Mouse (Mus musculus) limb, embryonic 15.5 days (tissue): Measurements from ENCODE around the gene Hmcn2. TPM values are rescaled to one million over a fixed set of nuclear protein-coding genes. Genes with fewer than 3 reads are reported as not detected.
A peak's percentile ranks its signal among the peaks of the same experiment; 100 is the strongest.

Experiments used
- ATAC-seq: fragments of 200-750 bp; cut with Nextera tagmentation; 2 replicates; pipeline ENCODE4 v1.8.0; 2017; ENCODE audit warnings: low read depth, moderate TSS enrichment; ENCODE audit not compliant: insufficient number of reproducible peaks, low FRiP score, low TSS enrichment
- H3K27ac ChIP-seq: fragments of 300-500 bp; sonication (generic); 2 replicates; pipeline ENCODE4 v1.5.1; 2015; ENCODE audit warnings: moderate library complexity, mild to moderate bottlenecking, inconsistent platforms
- H3K27me3 ChIP-seq: fragments of 300-500 bp; sonication (generic); 2 replicates; pipeline ENCODE4 v1.6.1; 2015; ENCODE audit warnings: inconsistent platforms
- H3K36me3 ChIP-seq: fragments of 300-500 bp; sonication (generic); 2 replicates; pipeline ENCODE4 v1.6.1; 2015; ENCODE audit warnings: inconsistent platforms
- H3K4me1 ChIP-seq: fragments of 300-500 bp; sonication (generic); 2 replicates; pipeline ENCODE4 v1.6.1; 2015; ENCODE audit warnings: inconsistent platforms
- H3K4me2 ChIP-seq: fragments of 300-500 bp; sonication (generic); 2 replicates; pipeline ENCODE4 v1.6.1; 2015; ENCODE audit warnings: mild to moderate bottlenecking, inconsistent platforms
- H3K4me3 ChIP-seq: fragments of 300-500 bp; sonication (generic); 2 replicates; pipeline ENCODE4 v1.5.1; 2015; ENCODE audit warnings: mild to moderate bottlenecking, inconsistent platforms
- H3K9ac ChIP-seq: fragments of 300-500 bp; sonication (generic); 2 replicates; pipeline ENCODE4 v1.6.1; 2015; ENCODE audit warnings: inconsistent platforms
- H3K9me3 ChIP-seq: fragments of 300-500 bp; sonication (generic); 2 replicates; pipeline ENCODE4 v1.6.1; 2016; ENCODE audit warnings: inconsistent platforms
- WGBS: fragments of 180-500 bp; shearing (Covaris S2); methylation state at CpG from one replicate; pipeline ENCODE4 v1.1.7; 2015; 5-methylcytosine and 5-hydroxymethylcytosine counted together
- polyA plus RNA-seq: library from polyadenylated mRNA; unstranded; fragments of >200 nt; fragmentation: Nextera tagmentation; extraction: Ambion mirVana; gene quantifications from 2 replicates; pipeline ENCODE4 v1.2.1, GENCODE M21; 2015

The Hmcn2 gene
- polyA plus RNA-seq, 1 experiment from 2014 or later: 0.32 TPM

- H3K9ac ChIP-seq: no peak overlapping the region
- H3K4me1 ChIP-seq: peaks cover 28% of the 10 kb centered on the region
- no peak overlapping the region for H3K27ac ChIP-seq
- no peak overlapping the region for H3K4me3 ChIP-seq
- peaks cover 16% of the 10 kb centered on the region; the same call in 1 of the 2 replicates for H3K27me3 ChIP-seq
- 64% methylated on average over 4 of the region's 4 CpGs for WGBS
- ATAC-seq: no peak
- no peaks in the 10 kb centered on the region for H3K36me3 ChIP-seq
- no peaks in the 10 kb centered on the region for H3K9me3 ChIP-seq
- no peak overlapping the region for H3K4me2 ChIP-seq
Measured at GRCm38 (mm10) chr2:31473941-31474340, 159.7 kb downstream of the Hmcn2 start.

GRCm38 (mm10) chr2:31474686-31475085 lies 160.5 kb downstream of the Hmcn2 start:
- Histone ChIP-seq H3K4me3 (no peak overlapping the region), H3K36me3 (no peaks in the 10 kb centered on the region), H3K9me3 (no peaks in the 10 kb centered on the region), H3K4me2 (no peak overlapping the region), H3K27me3 (peaks cover 10% of the 10 kb centered on the region; the same call in 1 of the 2 replicates), H3K4me1 (peaks cover 21% of the 10 kb centered on the region), H3K27ac (no peak overlapping the region), H3K9ac (no peak overlapping the region)
- WGBS: 70% methylated on average over 5 of the region's 5 CpGs
- no peak for ATAC-seq

- H3K36me3 ChIP-seq: no peaks in the 10 kb centered on the region
- no peak for ATAC-seq
- no peak overlapping the region for H3K27ac ChIP-seq
- peaks cover 6% of the 10 kb centered on the region; the same call in 1 of the 2 replicates for H3K4me1 ChIP-seq
- H3K9ac ChIP-seq: no peak overlapping the region
- WGBS: 74% methylated on average over 10 of the region's 10 CpGs
- no peak overlapping the region for H3K4me3 ChIP-seq
- H3K27me3 ChIP-seq: peaks cover 6% of the 10 kb centered on the region; the same call in 1 of the 2 replicates
- H3K4me2 ChIP-seq: no peak overlapping the region
- H3K9me3 ChIP-seq: no peaks in the 10 kb centered on the region
Measured at GRCm38 (mm10) chr2:31476107-31476820, 162.0 kb downstream of the Hmcn2 start.

- ATAC-seq: no peak
- Histone ChIP-seq H3K4me3 (no peak overlapping the region), H3K27me3 (peaks cover 8% of the 10 kb centered on the region; the same call in 1 of the 2 replicates), H3K36me3 (no peaks in the 10 kb centered on the region), H3K4me2 (no peak overlapping the region), H3K4me1 (0 out of 2 replicates have a peak, but pooled peaks cover 4% of the 10 kb centered on the region), H3K27ac (no peak overlapping the region), H3K9me3 (no peaks in the 10 kb centered on the region), H3K9ac (no peak overlapping the region)
- 74% methylated on average over 12 of the region's 12 CpGs for WGBS
Measured at GRCm38 (mm10) chr2:31477234-31478161, 163.3 kb downstream of the Hmcn2 start.

- no peak overlapping the region for H3K27ac ChIP-seq
- no peak overlapping the region for H3K9ac ChIP-seq
- H3K4me3 ChIP-seq: no peak overlapping the region
- peaks cover 19% of the 10 kb centered on the region; the same call in 1 of the 2 replicates for H3K27me3 ChIP-seq
- H3K36me3 ChIP-seq: no peaks in the 10 kb centered on the region; the same call in 1 of the 2 replicates
- ATAC-seq: peak; percentile 73; the same call in 1 of the 2 replicates
- no peaks in the 10 kb centered on the region for H3K9me3 ChIP-seq
- no peak overlapping the region for H3K4me2 ChIP-seq
- H3K4me1 ChIP-seq: 0 out of 2 replicates have a peak, but pooled peaks cover 2% of the 10 kb centered on the region
- WGBS: 29% methylated on average over 8 of the region's 8 CpGs
Measured at GRCm38 (mm10) chr2:31482914-31483575, 168.8 kb downstream of the Hmcn2 start.

GRCm38 (mm10) chr2:31484187-31484586 lies 170.0 kb downstream of the Hmcn2 start:
- Histone ChIP-seq H3K36me3 (no peaks in the 10 kb centered on the region; the same call in 1 of the 2 replicates), H3K4me3 (no peak overlapping the region), H3K4me2 (no peak overlapping the region), H3K9me3 (no peaks in the 10 kb centered on the region), H3K27ac (no peak overlapping the region), H3K4me1 (peaks cover 4% of the 10 kb centered on the region; the same call in 1 of the 2 replicates), H3K9ac (no peak overlapping the region), H3K27me3 (peaks cover 19% of the 10 kb centered on the region; the same call in 1 of the 2 replicates)
- ATAC-seq: no peak
- 31% methylated on average over 5 of the region's 5 CpGs for WGBS

- Histone ChIP-seq H3K36me3 (no peaks in the 10 kb centered on the region; the same call in 1 of the 2 replicates), H3K27me3 (peaks cover 7% of the 10 kb centered on the region; the same call in 1 of the 2 replicates), H3K4me2 (no peak overlapping the region), H3K9me3 (no peaks in the 10 kb centered on the region), H3K4me1 (peaks cover 8% of the 10 kb centered on the region; the same call in 1 of the 2 replicates), H3K27ac (no peak overlapping the region), H3K4me3 (no peak overlapping the region), H3K9ac (no peak overlapping the region)
- ATAC-seq: no peak
- WGBS: 21% methylated on average over 12 of the region's 12 CpGs
Measured at GRCm38 (mm10) chr2:31489166-31489565, 175.0 kb downstream of the Hmcn2 start.

- no peak overlapping the region for H3K9ac ChIP-seq
- no peaks in the 10 kb centered on the region; the same call in 1 of the 2 replicates for H3K27me3 ChIP-seq
- no peaks in the 10 kb centered on the region for H3K36me3 ChIP-seq
- H3K4me3 ChIP-seq: no peak overlapping the region
- no peak for ATAC-seq
- no peak overlapping the region for H3K4me2 ChIP-seq
- H3K9me3 ChIP-seq: no peaks in the 10 kb centered on the region
- peaks cover 8% of the 10 kb centered on the region; the same call in 1 of the 2 replicates for H3K4me1 ChIP-seq
- 84% methylated on average over 2 of the region's 2 CpGs for WGBS
- no peak overlapping the region for H3K27ac ChIP-seq
Measured at GRCm38 (mm10) chr2:31490556-31490955, 176.3 kb downstream of the Hmcn2 start.

- WGBS: 93% methylated on average over 8 of the region's 8 CpGs
- Histone ChIP-seq H3K4me3 (no peak overlapping the region), H3K27me3 (no peaks in the 10 kb centered on the region), H3K9ac (no peak overlapping the region), H3K27ac (no peak overlapping the region), H3K9me3 (no peaks in the 10 kb centered on the region), H3K4me2 (no peak overlapping the region), H3K4me1 (peaks cover 12% of the 10 kb centered on the region; the same call in 1 of the 2 replicates), H3K36me3 (no peaks in the 10 kb centered on the region)
- no peak for ATAC-seq
Measured at GRCm38 (mm10) chr2:31492308-31492707, 178.1 kb downstream of the Hmcn2 start.

- H3K4me1 ChIP-seq: peaks cover 13% of the 10 kb centered on the region; the same call in 1 of the 2 replicates
- H3K27ac ChIP-seq: no peak overlapping the region
- 53% methylated on average over 11 of the region's 11 CpGs for WGBS
- no peak overlapping the region for H3K9ac ChIP-seq
- no peak overlapping the region for H3K4me2 ChIP-seq
- no peak for ATAC-seq
- H3K4me3 ChIP-seq: no peak overlapping the region
- no peaks in the 10 kb centered on the region for H3K36me3 ChIP-seq
- no peaks in the 10 kb centered on the region for H3K27me3 ChIP-seq
- no peaks in the 10 kb centered on the region for H3K9me3 ChIP-seq
Measured at GRCm38 (mm10) chr2:31493243-31493642, 179.0 kb downstream of the Hmcn2 start.

- no peak overlapping the region for H3K4me2 ChIP-seq
- ATAC-seq: no peak
- peaks cover 11% of the 10 kb centered on the region for H3K4me1 ChIP-seq
- H3K4me3 ChIP-seq: no peak overlapping the region
- no peak overlapping the region for H3K9ac ChIP-seq
- no peaks in the 10 kb centered on the region; the same call in 1 of the 2 replicates for H3K27me3 ChIP-seq
- no peaks in the 10 kb centered on the region for H3K9me3 ChIP-seq
- 72% methylated on average over 5 of the region's 5 CpGs for WGBS
- no peaks in the 10 kb centered on the region for H3K36me3 ChIP-seq
- H3K27ac ChIP-seq: no peak overlapping the region
Measured at GRCm38 (mm10) chr2:31494315-31494714, 180.1 kb downstream of the Hmcn2 start.
